Mouse (Mus musculus) heart, adult 18-20 months (tissue): ENCODE measurements at regions not wholly inside any gene's neighbourhood (a gene's known extent, or its start where the extent isn't known, plus 50 kb on each side); places are given as distances from the start of the nearest gene placed in this dataset.

Experiments used
- DNase-seq, 2 experiments: peaks; one replicate each; pipeline ENCODE4 v3.0.0; 2021 to 2022; ENCODE audit warnings: mixed read lengths in 1 of 2

GRCm38 (mm10) chr17:84028157-84028970 lies 159.4 kb downstream of the Zfp36l2 start:
- peak; percentile 85 to 97 for DNase-seq

DNA sequence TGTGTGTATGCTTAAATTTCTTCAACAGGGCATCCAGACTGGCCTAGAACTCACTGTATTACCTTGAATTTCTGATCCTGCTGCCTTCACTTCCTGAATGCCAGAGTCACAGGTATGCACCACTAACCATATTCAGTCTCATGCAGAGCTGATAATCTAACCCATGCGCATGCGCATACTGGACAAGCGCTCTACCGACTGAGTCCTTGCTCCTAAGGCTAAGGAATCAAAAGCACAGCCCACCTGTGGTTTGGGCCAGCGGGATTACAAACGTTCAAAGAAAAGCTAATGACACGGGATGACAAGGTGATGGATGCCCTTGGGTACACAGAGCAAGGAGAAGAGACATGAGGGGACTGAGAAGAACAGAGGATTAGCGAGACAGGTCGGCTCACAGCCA lies 160.5 kb downstream of the Zfp36l2 start:
- DNase-seq: no peak

- peak; percentile 74 to 75 for DNase-seq
These were observed 161.6 kb downstream of the Zfp36l2 start for GRCm38 (mm10) chr17:84026110-84026509.

- no peak for DNase-seq
These were observed 165.4 kb downstream of the Zfp36l2 start for GRCm38 (mm10) chr17:84022358-84022757.

- DNase-seq: no peak
These were observed 168.9 kb downstream of the Zfp36l2 start for GRCm38 (mm10) chr17:84018817-84019216.

DNA sequence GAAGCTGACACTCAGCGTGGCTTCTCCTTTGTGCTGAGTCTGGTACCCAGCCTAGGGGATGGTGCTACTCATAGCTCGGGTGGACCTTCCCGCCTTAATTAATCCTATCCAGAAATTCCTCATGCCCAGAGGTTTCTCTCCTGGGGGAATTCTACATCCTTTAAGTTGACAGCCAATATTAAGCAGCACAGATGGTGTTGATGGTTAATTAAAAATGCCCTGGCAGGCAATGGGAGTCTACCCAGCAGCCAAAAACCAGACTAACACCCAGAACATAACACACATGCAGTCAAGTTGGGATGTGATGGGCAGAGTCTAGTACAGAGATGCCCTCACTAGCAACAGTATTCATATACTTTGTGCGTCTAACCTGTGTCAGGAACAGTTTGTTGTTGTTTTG lies 169.9 kb downstream of the Zfp36l2 start:
- no peak for DNase-seq

DNA sequence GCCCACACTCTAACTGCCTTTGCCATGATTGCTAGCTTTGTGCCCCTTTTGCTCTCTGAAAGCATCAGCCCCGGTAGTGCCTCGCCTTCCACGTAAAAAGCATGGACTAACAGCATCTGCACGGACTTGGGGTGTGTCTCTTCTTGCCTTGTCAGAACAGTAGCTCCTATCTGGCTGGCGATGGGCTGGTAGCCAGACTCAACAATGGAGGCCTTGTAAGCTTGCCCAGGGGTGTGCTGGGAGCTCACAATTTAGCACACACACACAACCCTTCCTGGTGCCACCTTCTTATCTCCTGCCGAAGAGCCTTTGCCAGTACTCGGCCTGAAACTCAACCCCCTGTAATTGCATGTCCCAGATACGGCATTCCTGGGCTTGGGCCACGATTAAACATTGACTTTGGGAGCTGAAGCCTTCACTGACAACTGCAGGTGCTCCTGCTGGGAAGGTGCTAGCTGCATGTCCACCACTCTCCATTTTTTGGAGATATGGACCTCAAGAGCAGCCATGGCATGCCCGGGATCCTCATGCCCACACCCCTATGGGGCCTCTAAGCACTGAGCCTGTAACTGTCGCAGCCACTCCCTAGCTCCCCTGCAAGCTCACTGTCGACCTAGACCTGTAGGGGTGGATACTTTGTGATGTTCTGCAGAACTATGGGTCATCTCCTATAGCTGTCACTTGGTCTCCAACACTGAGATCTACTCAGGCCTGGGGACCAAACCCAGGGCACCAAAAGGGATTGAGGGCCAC lies 166.7 kb upstream of the Haao start:
- DNase-seq: peak; percentile 31 to 48

GRCm38 (mm10) chr17:84010492-84011060 lies 162.8 kb upstream of the Haao start:
- no peak for DNase-seq

DNA sequence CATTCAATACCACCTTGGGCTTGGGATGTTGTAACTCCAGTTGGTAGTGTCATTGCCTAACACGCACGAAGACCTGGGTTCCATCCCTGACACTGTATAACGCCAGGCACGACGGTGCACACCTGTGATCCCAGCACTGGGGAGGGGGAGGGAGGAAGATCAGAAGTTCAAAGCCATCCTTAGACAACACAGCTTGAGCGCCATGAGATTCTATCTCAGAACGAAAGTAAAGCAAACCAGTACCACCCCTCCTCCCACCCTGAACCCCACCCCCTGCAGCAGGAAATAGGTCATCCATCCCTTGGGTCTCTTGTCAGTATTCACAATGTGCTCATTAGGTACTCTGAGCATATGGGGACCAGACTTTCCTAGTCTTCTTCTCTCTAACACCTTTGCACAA lies 162.2 kb upstream of the Haao start:
- DNase-seq: no peak

DNA sequence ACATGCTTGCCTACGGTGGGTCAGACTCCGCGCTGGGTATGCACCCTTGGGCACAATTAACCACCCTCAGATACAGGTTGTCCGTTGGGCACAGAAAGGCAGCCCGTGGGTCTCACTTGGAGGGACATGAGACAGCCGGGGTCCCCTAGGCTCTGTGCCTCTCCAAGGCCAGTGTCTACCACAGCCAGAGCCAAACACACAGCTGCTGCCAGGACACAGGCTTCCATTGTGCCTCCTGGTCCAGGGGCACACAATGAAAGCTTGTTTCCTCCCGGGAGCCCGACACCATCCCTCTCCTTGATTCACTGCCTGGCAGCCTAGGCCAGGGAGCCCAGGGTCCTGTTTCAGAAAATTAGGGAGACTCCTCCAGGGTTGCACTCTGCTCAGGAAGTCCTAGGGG lies 161.4 kb upstream of the Haao start:
- DNase-seq: no peak

GRCm38 (mm10) chr17:84008682-84009052 lies 160.9 kb upstream of the Haao start:
- DNase-seq: no peak

GRCm38 (mm10) chr17:84008035-84008681 lies 160.4 kb upstream of the Haao start:
- DNase-seq: no peak

DNA sequence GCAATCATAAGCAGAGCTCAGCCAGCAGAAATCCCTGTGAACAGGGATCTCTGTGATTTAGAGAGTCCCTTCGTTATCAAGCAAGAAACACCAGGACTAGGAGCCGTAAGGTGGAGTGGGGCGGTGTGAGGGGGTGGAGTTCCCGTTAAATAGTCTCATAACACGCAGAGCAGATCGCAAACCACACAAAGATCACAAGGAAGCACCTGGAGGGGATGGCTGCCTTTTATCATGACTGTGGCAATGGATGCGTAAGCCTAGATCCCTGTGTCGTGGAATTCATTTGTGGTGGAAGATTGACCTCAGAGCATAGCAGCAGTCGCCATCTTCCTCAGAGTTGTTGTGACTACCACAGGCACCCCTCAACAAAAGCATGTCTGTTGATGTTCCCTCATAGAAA lies 159.0 kb upstream of the Haao start:
- no peak for DNase-seq

- no peak for DNase-seq
These were observed 156.5 kb upstream of the Haao start for GRCm38 (mm10) chr17:84004237-84004636.

- DNase-seq: peak; percentile 60 to 71
These were observed 155.9 kb upstream of the Haao start for GRCm38 (mm10) chr17:84003489-84004234.

DNA sequence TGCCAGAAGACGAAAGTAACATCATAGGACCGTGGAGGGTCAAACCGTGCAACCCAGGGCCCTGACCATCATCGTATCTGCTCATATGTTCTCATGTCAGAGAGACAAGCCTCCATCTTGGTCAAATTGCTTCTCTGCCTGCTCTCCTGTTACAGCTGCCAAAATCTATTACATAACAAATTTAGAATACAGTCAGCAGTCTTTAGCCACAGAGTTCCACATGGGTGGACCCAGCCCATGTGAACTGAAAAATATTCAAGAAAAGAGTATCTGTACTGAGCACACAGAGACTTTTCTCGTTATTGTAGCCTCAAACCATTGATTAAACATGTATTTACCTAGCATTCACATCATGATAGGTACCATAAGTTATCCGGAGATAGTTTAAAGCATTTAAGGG lies 155.2 kb upstream of the Haao start:
- no peak for DNase-seq

- DNase-seq: no peak
These were observed 154.6 kb upstream of the Haao start for GRCm38 (mm10) chr17:84002327-84002726.

GRCm38 (mm10) chr17:84000115-84000514 lies 152.4 kb upstream of the Haao start:
- no peak for DNase-seq

DNA sequence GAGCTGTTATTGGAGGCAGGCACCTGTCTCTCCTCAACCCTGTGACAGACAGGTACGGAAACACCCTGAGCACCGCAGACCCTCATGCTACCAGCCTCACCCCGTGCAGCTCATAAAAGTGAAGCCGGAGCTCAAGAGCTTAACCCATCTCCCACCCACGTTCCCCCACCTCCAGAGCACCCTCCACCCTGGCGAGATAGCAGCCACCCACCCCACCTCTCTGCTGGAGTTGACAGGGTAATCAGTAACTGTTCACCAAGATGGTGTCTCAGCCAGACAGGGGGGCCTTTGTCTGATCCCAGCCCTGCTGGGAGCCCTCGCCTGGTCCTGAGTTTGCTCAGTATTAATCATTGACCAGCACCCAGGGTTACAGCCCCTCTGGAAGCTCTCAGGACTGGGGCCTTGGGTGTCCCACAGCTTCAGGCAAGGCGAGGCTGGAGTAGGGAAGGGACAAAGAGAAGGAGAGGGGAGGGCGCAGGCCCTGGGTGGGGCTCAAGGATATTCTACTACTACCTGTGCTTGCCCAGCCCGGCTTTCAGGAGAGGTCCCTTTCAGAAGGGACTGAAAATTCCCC lies 151.3 kb upstream of the Haao start:
- no peak for DNase-seq

DNA sequence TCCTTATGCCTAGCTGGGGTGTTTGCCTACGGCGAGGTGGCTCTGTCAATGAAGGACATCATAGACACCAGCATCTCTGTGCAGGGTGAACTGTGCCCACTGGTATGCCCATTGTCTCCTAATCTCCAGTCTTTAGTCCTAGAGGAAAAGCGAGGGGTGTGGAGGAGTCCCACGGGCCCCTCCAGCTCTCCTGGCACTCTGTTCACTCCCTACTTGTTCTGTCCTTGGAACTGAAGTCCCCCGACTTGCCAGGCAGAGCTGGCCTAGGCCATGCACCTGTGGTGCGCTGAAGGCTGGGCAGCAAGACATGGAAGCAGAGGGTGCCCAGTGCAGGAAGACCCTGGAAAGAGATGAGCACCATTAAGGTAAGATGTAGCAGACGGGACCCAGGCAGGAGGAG lies 150.6 kb upstream of the Haao start:
- DNase-seq: no peak

DNA sequence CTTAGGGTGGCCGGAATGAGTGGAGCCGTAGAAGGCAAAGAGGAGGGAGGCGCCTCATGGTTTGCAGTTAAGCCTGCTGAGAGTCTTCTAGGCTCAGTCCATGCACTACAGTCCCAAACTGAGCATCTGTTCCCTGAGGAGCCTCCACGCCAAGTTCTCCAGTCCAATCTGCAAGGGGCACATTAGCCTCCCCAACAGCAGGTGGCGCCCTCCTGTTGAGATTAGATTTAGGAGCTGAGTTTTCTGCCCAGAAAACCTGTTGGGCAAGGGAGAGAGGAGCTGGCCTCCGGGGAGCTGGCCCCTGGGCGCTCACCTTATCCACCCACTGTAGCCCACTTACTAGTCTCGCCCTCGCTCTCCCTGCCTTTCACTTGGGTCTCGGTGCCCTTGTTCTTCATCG lies 150.0 kb upstream of the Haao start:
- peak; percentile 77 to 89 for DNase-seq

- peak; percentile 61 to 81 for DNase-seq
These were observed 145.3 kb upstream of the Haao start for GRCm38 (mm10) chr17:83993028-83993427.
